20 mouse cellular contexts compared by ENCODE assay signal in genomic region chr17:88806421-88806820, GRCm38 (mm10). TPM values are rescaled to one million over a fixed set of nuclear protein-coding genes. Genes with fewer than 3 reads are reported as not detected.
"Had no signal": no experiment of that assay in that cellular context is flagged by ENCODE, and none has a peak within 500 bp of the region (broad histone marks: within the 10 kb centered on the region; RNA-seq: fewer than 3 reads in every experiment).

No protein-coding gene starts in this region.

- DNase-seq: gastrocnemius, postnatal 14 days; gastrocnemius, postnatal 36 days; heart, adult 18-20 months; heart, postnatal 10 days; heart, postnatal 36 days; kidney, adult 18-20 months; kidney, adult 9 months; kidney, postnatal 14 days; kidney, postnatal 36 days; layer of hippocampus, adult 9-11 months; layer of hippocampus, postnatal 36 days; liver; liver, embryonic 13.5 days had no signal

- ATAC-seq: hindbrain, embryonic 16.5 days; inflammation-experienced regulatory T-cells, adult 6 months; intestine, embryonic 15.5 days; intestine, postnatal 0 days had no signal

RNA-seq across cellular contexts. Expression of gene Lhcgr, which starts 14.6 kb away (rescaled TPM):
- total RNA-seq: gastrocnemius, adult 18-20 months; gastrocnemius, adult 8-10 months; gastrocnemius, postnatal 14 days; gastrocnemius, postnatal 36 days; heart, adult 8-10 months had no signal
